Mouse (Mus musculus) MEL (cell line): ENCODE measurements around the gene Dbn1. TPM values are rescaled to one million over a fixed set of nuclear protein-coding genes. Genes with fewer than 3 reads are reported as not detected.

ENCODE experiments used
- DNase-seq: peaks from one replicate; pipeline ENCODE4 v3.0.0; 2011; ENCODE audit warnings: low read depth, low spot score
- H3K27ac ChIP-seq: 2 replicates; pipeline ENCODE4 v1.5.1; 2012; ENCODE audit warnings: low read depth, mild to moderate bottlenecking, control low read depth, low read length, moderate library complexity; ENCODE audit not compliant: control insufficient read depth
- H3K27me3 ChIP-seq, 2 experiments: fragments of 150-350 bp in 1 of 2; sonication (generic) in 1 of 2; 2 replicates each; pipeline ENCODE4 v1.6.1; 2012; ENCODE audit warnings: low read length in 2 of 2, mild to moderate bottlenecking in 2 of 2, improper control_type of control experiment in 1 of 2, moderate library complexity in 1 of 2; ENCODE audit not compliant: insufficient read depth in 2 of 2, control insufficient read depth in 1 of 2
- H3K36me3 ChIP-seq, 2 experiments: 2 replicates each; pipeline ENCODE4 v1.6.1; 2012 to 2014; ENCODE audit warnings: low read length in 2 of 2, improper control_type of control experiment in 1 of 2, inconsistent platforms in 1 of 2, mild to moderate bottlenecking in 1 of 2; ENCODE audit not compliant: insufficient read depth in 2 of 2, control insufficient read depth in 1 of 2
- H3K4me1 ChIP-seq, 2 experiments: fragments of 150-350 bp in 1 of 2; sonication (generic) in 1 of 2; 2 replicates each; pipeline ENCODE4 v1.6.1; 2012; ENCODE audit warnings: low read length in 2 of 2, improper control_type of control experiment in 1 of 2, mild to moderate bottlenecking in 1 of 2; ENCODE audit not compliant: insufficient read depth in 2 of 2, control insufficient read depth in 1 of 2
- H3K4me3 ChIP-seq, 2 experiments: fragments of 150-350 bp in 1 of 2; sonication (generic) in 1 of 2; 2 replicates each; pipeline ENCODE4 v1.5.1; 2012; ENCODE audit warnings: low read depth in 2 of 2, low read length in 2 of 2, mild to moderate bottlenecking in 2 of 2, moderate library complexity in 2 of 2, control low read depth in 1 of 2, improper control_type of control experiment in 1 of 2; ENCODE audit not compliant: control insufficient read depth in 1 of 2, insufficient read depth in 1 of 2
- H3K79me2 ChIP-seq: 2 replicates; pipeline ENCODE4 v1.6.1; 2012; ENCODE audit warnings: mild to moderate bottlenecking, low read length, moderate library complexity; ENCODE audit not compliant: control insufficient read depth, poor library complexity, insufficient read depth
- H3K9ac ChIP-seq: 2 replicates; pipeline ENCODE4 v1.6.1; 2012; ENCODE audit warnings: low read depth, mild to moderate bottlenecking, control low read depth, low read length, moderate library complexity; ENCODE audit not compliant: control insufficient read depth, poor library complexity, severe bottlenecking
- H3K9me3 ChIP-seq: fragments of 150-350 bp; sonication (generic); replicated peaks from 2 replicates; pipeline ENCODE4 v1.6.1; 2012; ENCODE audit warnings: mild to moderate bottlenecking, low read length, improper control_type of control experiment, moderate library complexity; ENCODE audit not compliant: insufficient read depth
- BHLHE40 ChIP-seq: IDR thresholded peaks from 2 replicates; pipeline ENCODE4 v1.6.1; 2012; ENCODE audit warnings: low read depth, mild to moderate bottlenecking, inconsistent platforms, low read length, improper control_type of control experiment, borderline replicate concordance
- CTCF ChIP-seq, 3 experiments: IDR thresholded peaks in 2 of 3; conservative IDR thresholded peaks in 1 of 3; 2 replicates each; pipeline ENCODE4 v1.5.1; 2011 to 2012; ENCODE audit warnings: low read length in 3 of 3, low read depth in 2 of 3, mild to moderate bottlenecking in 2 of 3, improper control_type of control experiment in 1 of 3, inconsistent platforms in 1 of 3, mixed read lengths in 1 of 3, moderate library complexity in 1 of 3; ENCODE audit not compliant: control insufficient read depth in 1 of 3, insufficient read depth in 1 of 3, poor library complexity in 1 of 3, severe bottlenecking in 1 of 3
- E2F4 ChIP-seq: IDR thresholded peaks from 2 replicates; pipeline ENCODE4 v1.6.1; 2011; ENCODE audit warnings: low read depth, low read length, improper control_type of control experiment, borderline replicate concordance
- EP300 ChIP-seq, 2 experiments: IDR thresholded peaks; 2 replicates each; pipeline ENCODE4 v1.6.1; 2011; ENCODE audit warnings: improper control_type of control experiment in 2 of 2, low read length in 2 of 2, low read depth in 1 of 2, mild to moderate bottlenecking in 1 of 2
- ETS1 ChIP-seq: IDR thresholded peaks from 2 replicates; pipeline ENCODE4 v1.6.1; 2012; ENCODE audit warnings: low read depth, mild to moderate bottlenecking, inconsistent platforms, low read length, improper control_type of control experiment, moderate library complexity
- GATA1 ChIP-seq: IDR thresholded peaks from 2 replicates; pipeline ENCODE4 v1.6.1; 2011; ENCODE audit warnings: low read depth, low read length, improper control_type of control experiment
- JUND ChIP-seq: IDR thresholded peaks from 2 replicates; pipeline ENCODE4 v1.6.1; 2011; ENCODE audit warnings: low read depth, mild to moderate bottlenecking, improper control_type of control experiment, low read length
- KAT2A ChIP-seq: conservative IDR thresholded peaks from 2 replicates; pipeline ENCODE4 v1.6.1; 2012; ENCODE audit warnings: low read depth, low read length, improper control_type of control experiment, inconsistent platforms
- MAX ChIP-seq: IDR thresholded peaks from 2 replicates; pipeline ENCODE4 v1.6.1; 2011; ENCODE audit warnings: low read length, improper control_type of control experiment
- MAZ ChIP-seq: IDR thresholded peaks from 2 replicates; pipeline ENCODE4 v1.6.1; 2012; ENCODE audit warnings: low read depth, mild to moderate bottlenecking, inconsistent platforms, low read length, improper control_type of control experiment
- MXI1 ChIP-seq: IDR thresholded peaks from 2 replicates; pipeline ENCODE4 v1.6.1; 2011; ENCODE audit warnings: mild to moderate bottlenecking, low read depth, low read length, improper control_type of control experiment
- MYB ChIP-seq: IDR thresholded peaks from 2 replicates; pipeline ENCODE4 v1.6.1; 2011; ENCODE audit warnings: mild to moderate bottlenecking, low read depth, low read length, improper control_type of control experiment
- MYC ChIP-seq: IDR thresholded peaks from 2 replicates; pipeline ENCODE4 v1.6.1; 2011; ENCODE audit warnings: low read depth, mild to moderate bottlenecking, low read length, improper control_type of control experiment, moderate library complexity
- NELFE ChIP-seq: IDR thresholded peaks from 2 replicates; pipeline ENCODE4 v1.6.1; 2011; ENCODE audit warnings: low read depth, low read length, improper control_type of control experiment
- POLR2A ChIP-seq, 2 experiments: IDR thresholded peaks; 2 replicates each; pipeline ENCODE4 v1.6.1; 2011 to 2012; ENCODE audit warnings: low read length in 2 of 2, mild to moderate bottlenecking in 2 of 2, control low read depth in 1 of 2, improper control_type of control experiment in 1 of 2, low read depth in 1 of 2, moderate library complexity in 1 of 2; ENCODE audit not compliant: control insufficient read depth in 1 of 2, insufficient read depth in 1 of 2, poor library complexity in 1 of 2
- POLR2AphosphoS2 ChIP-seq: IDR thresholded peaks from 2 replicates; pipeline ENCODE4 v1.6.1; 2011; ENCODE audit warnings: low read length, improper control_type of control experiment
- RCOR1 ChIP-seq: IDR thresholded peaks from 2 replicates; pipeline ENCODE4 v1.6.1; 2012; ENCODE audit warnings: low read depth, mild to moderate bottlenecking, inconsistent platforms, low read length, improper control_type of control experiment
- SIN3A ChIP-seq: IDR thresholded peaks from 2 replicates; pipeline ENCODE4 v1.6.1; 2012; ENCODE audit warnings: low read length, improper control_type of control experiment, inconsistent platforms
- TAL1 ChIP-seq: IDR thresholded peaks from 2 replicates; pipeline ENCODE4 v1.6.1; 2012; ENCODE audit warnings: mild to moderate bottlenecking, inconsistent platforms, low read length, moderate library complexity, mixed read lengths
- TBP ChIP-seq: IDR thresholded peaks from 2 replicates; pipeline ENCODE4 v1.8.0; 2011; ENCODE audit warnings: low read depth, low read length, improper control_type of control experiment
- USF1 ChIP-seq: IDR thresholded peaks from 2 replicates; pipeline ENCODE4 v1.6.1; 2014; ENCODE audit warnings: low read depth, mild to moderate bottlenecking, inconsistent platforms, low read length, improper control_type of control experiment, moderate library complexity
- ZKSCAN1 ChIP-seq: IDR thresholded peaks from 2 replicates; pipeline ENCODE4 v1.6.1; 2012; ENCODE audit warnings: low read depth, mild to moderate bottlenecking, inconsistent platforms, low read length, improper control_type of control experiment, moderate library complexity
- polyA plus RNA-seq, 2 experiments: library from polyadenylated mRNA; stranded (reverse) in 1 of 2; unstranded in 1 of 2; fragments of >175 nt in 1 of 2; fragments of >200 nt in 1 of 2; gene quantifications; 2 replicates each; pipeline versions ENCODE4 v1.2.1 to v1.2.4; 2012; ENCODE audit warnings: low replicate concordance in 2 of 2, low read depth in 1 of 2; ENCODE audit not compliant: insufficient read length in 2 of 2, insufficient read depth in 1 of 2, missing spikeins in 1 of 2
- total RNA-seq: library from RNA; depleted of rRNA; stranded (reverse); fragments of 300-350 nt; gene quantifications from 2 replicates; pipeline ENCODE4 v1.2.3, GENCODE M21; 2012

Gene Dbn1
- total and polyA plus RNA-seq, 3 experiments: 0.04 to 0.53 TPM; not detected in 1

DNA sequence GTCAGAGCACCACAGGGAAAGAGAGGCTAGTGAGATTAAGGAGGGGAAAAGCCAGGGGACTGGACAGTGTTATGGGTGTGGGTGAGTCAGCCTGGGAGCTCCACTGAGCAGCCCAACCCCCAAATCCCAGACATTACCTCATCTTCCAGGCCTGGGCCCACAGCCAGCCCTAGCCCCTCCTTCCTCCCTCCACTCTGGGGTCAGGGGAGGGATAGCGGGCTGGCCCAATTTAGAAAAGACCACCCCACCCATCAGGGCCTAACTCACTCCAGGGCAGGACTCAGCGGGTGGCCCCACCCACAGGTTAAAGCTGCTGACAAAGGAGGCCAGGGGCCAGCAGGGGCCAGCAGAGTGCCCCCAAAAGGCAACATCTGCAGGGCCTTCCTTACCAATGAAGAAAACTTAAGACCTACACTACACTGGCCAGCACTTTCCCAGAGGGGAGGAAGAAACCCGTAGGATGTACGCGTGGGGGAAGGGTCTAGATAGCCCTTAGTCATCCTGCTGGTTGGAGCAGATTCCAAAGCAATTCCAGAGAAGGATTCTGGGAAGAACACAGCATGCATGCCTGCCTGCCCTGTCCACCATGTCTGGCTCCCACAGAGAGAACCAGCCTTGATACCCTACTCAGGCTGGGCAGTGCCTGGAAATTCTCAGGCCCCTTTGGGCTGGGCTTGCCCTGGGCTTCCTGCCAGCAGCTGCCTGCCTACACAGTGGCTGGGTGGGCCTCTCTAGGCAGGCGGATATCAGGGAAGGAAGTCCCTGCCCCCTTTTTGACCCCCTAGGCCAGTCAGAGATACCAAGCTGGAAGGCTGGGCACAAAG, 23.0 kb upstream of the Dbn1 start:
- peak; percentile 73 for DNase-seq
- Histone ChIP-seq H3K79me2 (peaks cover 6% of the 10 kb centered on the region), H3K4me1 (peaks cover 27 to 32% of the 10 kb centered on the region in 2 experiments), H3K9ac (peak overlapping the region; percentile 77), H3K9me3 (no peaks in the 10 kb centered on the region), H3K4me3 (peak overlapping the region; percentile 22 to 63; a peak in 3 of 4 replicates), H3K36me3 (peaks cover 0 to 27% of the 10 kb centered on the region in 2 experiments; a peak in 2 of 4 replicates)
- TF ChIP-seq CTCF (IDR thresholded peaks at IDR 0.05 in 2 of 3, conservative IDR thresholded peaks at IDR 0.05 in 1 of 3; ENCODE audit: control insufficient read depth in 1 of 3, insufficient read depth in 1 of 3, low read depth in 2 of 3, low read length in 3 of 3, poor library complexity in 1 of 3, severe bottlenecking in 1 of 3) (peak in 2 of 3 experiments; percentile 20 to 33; a peak in 3 of 6 replicates), MYB (no peak), ETS1 (peak; percentile 29; the same call in 1 of the 2 replicates), RCOR1 (0 out of 2 replicates have a peak, but pooled peaks have one; percentile 6), MXI1 (0 out of 2 replicates have a peak, but pooled peaks have one; percentile 10), BHLHE40 (no peak), TBP (no peak), MAX (no peak), E2F4 (no peak), MAZ (0 out of 2 replicates have a peak, but pooled peaks have one; percentile 24), SIN3A (peak; percentile 33; the same call in 1 of the 2 replicates), ZKSCAN1 (no peak), GATA1 (0 out of 2 replicates have a peak, but pooled peaks have one; percentile 3), NELFE (peak; percentile 37), EP300 (IDR thresholded peaks at IDR 0.05; ENCODE audit: low read depth in 1 of 2, low read length in 2 of 2) (peak in 1 of 2 experiments; percentile 51; a peak in 2 of 4 replicates), JUND (no peak)
- TF ChIP-seq, all 39 proteins: peak for 9
- Histone ChIP-seq H3K27me3 (no peaks in the 10 kb centered on the region), H3K27ac (peak overlapping the region; percentile 78)

DNA sequence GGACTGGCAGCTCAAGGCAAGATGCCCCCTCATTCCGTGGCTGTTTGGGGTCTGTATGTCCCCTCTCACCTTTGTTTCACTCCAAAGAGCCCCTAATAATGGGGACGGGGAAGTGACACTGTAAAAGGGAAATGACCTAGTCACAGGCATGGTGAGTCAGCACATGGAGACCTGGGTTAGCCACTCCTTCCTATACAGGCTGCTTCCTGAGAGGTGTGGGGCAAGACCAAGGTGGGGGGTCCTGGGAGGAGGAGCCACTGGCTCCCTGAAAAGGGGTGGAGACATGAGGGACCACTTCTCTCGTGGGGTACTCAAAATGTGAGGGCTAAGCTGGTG, 22.4 kb upstream of the Dbn1 start:
- Histone ChIP-seq H3K27ac (peak overlapping the region; percentile 78), H3K27me3 (no peaks in the 10 kb centered on the region), H3K9me3 (no peaks in the 10 kb centered on the region), H3K36me3 (peaks cover 0 to 27% of the 10 kb centered on the region in 2 experiments; a peak in 2 of 4 replicates), H3K79me2 (peaks cover 6% of the 10 kb centered on the region), H3K9ac (peak overlapping the region; percentile 77; the same call in 1 of the 2 replicates), H3K4me1 (peaks cover 27 to 32% of the 10 kb centered on the region in 2 experiments), H3K4me3 (peak overlapping the region in 1 of 2 experiments; percentile 7; a peak in 1 of 4 replicates)
- DNase-seq: peak; percentile 82
- TF ChIP-seq SIN3A (no peak), KAT2A (no peak), MYC (peak; percentile 46; the same call in 1 of the 2 replicates), RCOR1 (no peak), MAX (no peak), EP300 (IDR thresholded peaks at IDR 0.05; ENCODE audit: low read depth in 1 of 2, low read length in 2 of 2) (peak in 1 of 2 experiments; percentile 23; a peak in 1 of 4 replicates), BHLHE40 (no peak), ETS1 (peak; percentile 29; the same call in 1 of the 2 replicates), USF1 (no peak), TAL1 (no peak), POLR2AphosphoS2 (no peak), POLR2A (IDR thresholded peaks at IDR 0.05; ENCODE audit: control insufficient read depth in 1 of 2, insufficient read depth in 1 of 2, low read depth in 1 of 2, low read length in 2 of 2, poor library complexity in 1 of 2) (no peak; a peak in 1 of 4 replicates)
